Mouse (Mus musculus): ENCODE measurements around the gene Cpa2. TPM values are rescaled to one million over a fixed set of nuclear protein-coding genes. Genes with fewer than 3 reads are reported as not detected.

The Cpa2 gene
- polyA plus RNA-seq, 1 experiment, result 1.2 TPM

DNA sequence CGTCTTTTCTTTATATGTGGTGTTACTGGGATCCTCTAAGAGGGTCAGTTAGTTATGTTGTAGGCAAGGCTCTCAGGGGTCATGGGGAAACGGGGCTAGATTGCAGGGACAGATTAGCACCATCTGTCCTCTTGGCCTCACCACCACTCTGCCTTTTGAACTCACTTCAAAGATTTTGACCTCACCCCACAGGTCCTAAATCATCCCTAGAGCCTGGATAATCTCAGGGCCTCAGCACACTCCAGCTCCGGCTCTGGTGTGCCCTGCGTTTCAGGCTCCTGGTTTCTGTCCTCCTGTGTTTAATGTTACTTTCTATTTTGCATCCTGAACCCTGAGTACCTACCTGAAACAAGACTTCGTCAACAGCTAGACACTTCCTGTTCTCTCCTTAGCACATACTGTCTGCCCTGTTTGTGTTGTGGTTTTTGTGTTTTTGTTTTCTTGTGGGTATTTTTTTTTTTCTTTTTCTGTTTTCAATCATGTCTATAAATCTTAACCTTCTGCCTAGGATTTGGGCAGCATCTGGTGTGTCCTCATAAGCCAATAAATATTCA, 50.5 kb downstream of the Cpa2 start:
- Histone ChIP-seq H3K27ac (ENCODE audit: insufficient read depth, low read length) (no peak overlapping the region), H3K4me3 (ENCODE audit: insufficient read depth, low read length) (no peak overlapping the region), H3K4me1 (ENCODE audit: control insufficient read depth, insufficient read depth, low read length) (no peaks in the 10 kb centered on the region)
- TF ChIP-seq CTCF (IDR thresholded peaks at IDR 0.05; ENCODE audit: borderline replicate concordance, insufficient read depth, low read length), result no peak
- no peak for TF ChIP-seq POLR2A (IDR thresholded peaks at IDR 0.05; ENCODE audit: low read depth, low read length)

- Histone ChIP-seq H3K4me3 (ENCODE audit: insufficient read depth, low read length) (no peak overlapping the region), H3K4me1 (ENCODE audit: control insufficient read depth, insufficient read depth, low read length) (no peaks in the 10 kb centered on the region), H3K27ac (ENCODE audit: insufficient read depth, low read length) (no peak overlapping the region)
- TF ChIP-seq CTCF (IDR thresholded peaks at IDR 0.05; ENCODE audit: borderline replicate concordance, insufficient read depth, low read length) (no peak), POLR2A (IDR thresholded peaks at IDR 0.05; ENCODE audit: low read depth, low read length) (no peak)
Measured at GRCm38 (mm10) chr6:30592417-30592974, 51.1 kb downstream of the Cpa2 start.

DNA sequence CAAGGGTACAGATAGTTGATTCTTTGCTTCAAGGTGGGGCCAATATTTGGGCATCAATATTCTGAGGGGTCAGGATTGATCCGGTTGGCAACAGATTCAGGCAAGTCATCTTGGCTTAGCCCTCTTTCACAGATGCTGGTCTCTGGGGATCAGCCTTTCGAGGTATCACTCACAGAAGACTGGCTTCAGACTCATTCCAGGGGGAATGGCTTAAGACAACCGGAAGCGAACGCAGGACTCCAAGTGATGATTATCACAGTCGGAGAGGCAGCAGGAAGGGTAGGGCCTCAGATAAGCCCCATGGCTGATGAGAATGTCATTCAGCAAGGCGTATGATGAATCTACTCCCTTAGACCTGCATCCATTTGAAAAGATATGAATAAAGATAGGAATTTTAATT, 53.0 kb downstream of the Cpa2 start:
- H3K4me3 ChIP-seq (ENCODE audit: insufficient read depth, low read length), result no peak overlapping the region
- H3K4me1 ChIP-seq (ENCODE audit: control insufficient read depth, insufficient read depth, low read length), result no peaks in the 10 kb centered on the region
- H3K27ac ChIP-seq (ENCODE audit: insufficient read depth, low read length), result no peak overlapping the region
- TF ChIP-seq CTCF (IDR thresholded peaks at IDR 0.05; ENCODE audit: borderline replicate concordance, insufficient read depth, low read length) (no peak), POLR2A (IDR thresholded peaks at IDR 0.05; ENCODE audit: low read depth, low read length) (no peak)

DNA sequence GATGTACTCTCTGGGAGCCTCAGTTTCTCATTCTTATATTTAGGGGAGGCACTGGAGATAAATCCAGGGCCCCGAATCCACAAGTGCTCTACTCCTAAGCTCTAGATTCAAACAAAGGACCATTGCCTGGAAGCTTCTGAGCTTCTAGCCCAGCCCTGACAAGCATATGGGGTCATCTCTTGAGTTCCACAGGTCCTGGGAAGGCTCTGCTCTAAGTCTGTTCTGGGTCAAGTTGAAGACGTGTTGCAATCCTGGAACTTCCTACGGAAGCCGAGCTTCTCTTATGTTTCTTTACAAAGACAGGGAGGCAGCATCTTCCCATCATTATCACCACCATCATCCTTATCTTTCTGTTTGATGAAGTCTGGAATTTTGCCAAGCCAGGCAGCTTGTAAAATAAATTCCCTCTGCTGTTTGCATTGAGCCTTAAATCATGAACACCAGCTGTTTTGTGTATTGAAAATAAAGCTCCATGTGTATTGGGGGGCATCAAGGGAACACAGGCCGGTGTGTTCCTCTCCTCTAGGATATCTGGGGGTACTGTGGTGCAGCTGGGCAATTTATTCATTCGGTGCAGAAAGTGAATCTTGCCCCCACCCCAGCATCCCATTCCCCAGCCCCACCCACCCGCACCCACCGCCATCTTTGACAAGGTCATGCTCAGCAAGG, 55.0 kb downstream of the Cpa2 start:
- H3K4me3 ChIP-seq (ENCODE audit: insufficient read depth, low read length), result no peak overlapping the region
- no peaks in the 10 kb centered on the region for H3K4me1 ChIP-seq (ENCODE audit: control insufficient read depth, insufficient read depth, low read length)
- H3K27ac ChIP-seq (ENCODE audit: insufficient read depth, low read length), result no peak overlapping the region
- no peak for TF ChIP-seq CTCF (IDR thresholded peaks at IDR 0.05; ENCODE audit: borderline replicate concordance, insufficient read depth, low read length)
- TF ChIP-seq POLR2A (IDR thresholded peaks at IDR 0.05; ENCODE audit: low read depth, low read length), result no peak

DNA sequence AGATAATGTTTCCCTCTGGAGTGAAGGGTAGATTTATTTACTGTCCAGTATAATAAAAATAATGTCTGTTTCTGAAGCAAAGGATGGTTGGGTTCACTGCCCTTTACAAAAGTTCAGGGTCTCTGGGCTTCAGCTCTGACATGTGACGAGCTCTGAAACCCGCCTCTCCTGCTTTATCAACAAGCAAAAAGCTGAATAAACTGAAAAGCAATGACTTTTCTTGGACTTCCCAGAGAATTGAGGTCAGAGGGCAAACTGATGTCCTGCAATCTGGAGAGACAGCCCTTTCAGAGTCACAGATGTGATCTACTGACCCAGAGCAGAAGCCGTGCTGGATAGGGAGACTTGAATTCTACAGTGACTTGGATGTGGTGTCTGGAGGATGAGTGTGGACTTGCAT, 58.7 kb downstream of the Cpa2 start:
- no peak for TF ChIP-seq CTCF (IDR thresholded peaks at IDR 0.05; ENCODE audit: borderline replicate concordance, insufficient read depth, low read length)
- H3K4me1 ChIP-seq (ENCODE audit: control insufficient read depth, insufficient read depth, low read length), result no peaks in the 10 kb centered on the region
- H3K4me3 ChIP-seq (ENCODE audit: insufficient read depth, low read length), result no peak overlapping the region
- no peak overlapping the region for H3K27ac ChIP-seq (ENCODE audit: insufficient read depth, low read length)

DNA sequence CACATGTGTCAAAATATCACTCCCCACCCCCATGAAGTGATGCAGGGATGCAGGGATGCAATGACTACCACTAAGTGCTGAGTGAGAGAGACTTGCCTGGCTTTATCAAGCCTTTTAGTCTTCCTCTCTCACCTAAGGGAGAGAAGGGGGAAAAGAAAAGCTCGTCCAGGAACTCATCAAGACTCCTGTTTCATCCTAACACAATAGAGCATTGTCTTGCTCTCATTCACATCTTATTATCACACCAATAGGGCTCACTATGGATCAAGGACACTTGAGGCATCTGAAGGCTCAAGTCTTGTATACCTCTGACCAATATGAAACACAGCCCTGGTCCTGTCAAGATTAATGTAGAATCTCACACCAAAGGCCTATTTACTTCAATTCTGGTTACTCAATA, 59.6 kb downstream of the Cpa2 start:
- TF ChIP-seq POLR2A (IDR thresholded peaks at IDR 0.05; ENCODE audit: low read depth, low read length), result no peak
- H3K4me3 ChIP-seq (ENCODE audit: insufficient read depth, low read length), result no peak overlapping the region
- no peaks in the 10 kb centered on the region for H3K4me1 ChIP-seq (ENCODE audit: control insufficient read depth, insufficient read depth, low read length)
- no peak overlapping the region for H3K27ac ChIP-seq (ENCODE audit: insufficient read depth, low read length)

DNA sequence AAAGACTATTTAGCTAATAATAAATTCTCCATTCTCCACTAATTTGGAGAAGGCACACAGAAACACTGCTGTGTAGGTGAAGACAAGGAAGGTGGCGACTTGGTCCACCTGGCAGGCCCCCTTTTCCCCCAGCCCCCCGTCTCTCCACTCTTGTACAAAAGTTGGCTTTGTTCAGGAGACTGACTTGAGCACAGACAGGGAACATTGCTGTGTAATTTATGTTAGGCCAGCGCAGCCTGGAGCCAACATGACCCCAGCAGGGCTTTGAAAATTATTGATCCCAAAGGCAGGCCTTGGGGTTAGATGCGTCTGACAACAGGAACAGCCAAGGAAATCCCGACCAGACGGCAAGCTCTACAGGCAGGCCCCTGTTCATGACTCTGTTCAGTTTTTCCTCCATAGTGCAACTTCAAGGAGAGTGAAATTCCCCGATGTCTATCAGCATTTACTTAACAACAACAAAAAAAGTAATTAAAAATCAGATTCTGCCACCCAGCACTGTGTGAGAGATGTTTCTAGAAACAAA, 63.0 kb downstream of the Cpa2 start:
- no peak overlapping the region for H3K4me3 ChIP-seq (ENCODE audit: insufficient read depth, low read length)
- TF ChIP-seq POLR2A (IDR thresholded peaks at IDR 0.05; ENCODE audit: low read depth, low read length) (no peak), CTCF (IDR thresholded peaks at IDR 0.05; ENCODE audit: borderline replicate concordance, insufficient read depth, low read length) (no peak)
- H3K4me1 ChIP-seq (ENCODE audit: control insufficient read depth, insufficient read depth, low read length), result no peaks in the 10 kb centered on the region
- no peak overlapping the region for H3K27ac ChIP-seq (ENCODE audit: insufficient read depth, low read length)

DNA sequence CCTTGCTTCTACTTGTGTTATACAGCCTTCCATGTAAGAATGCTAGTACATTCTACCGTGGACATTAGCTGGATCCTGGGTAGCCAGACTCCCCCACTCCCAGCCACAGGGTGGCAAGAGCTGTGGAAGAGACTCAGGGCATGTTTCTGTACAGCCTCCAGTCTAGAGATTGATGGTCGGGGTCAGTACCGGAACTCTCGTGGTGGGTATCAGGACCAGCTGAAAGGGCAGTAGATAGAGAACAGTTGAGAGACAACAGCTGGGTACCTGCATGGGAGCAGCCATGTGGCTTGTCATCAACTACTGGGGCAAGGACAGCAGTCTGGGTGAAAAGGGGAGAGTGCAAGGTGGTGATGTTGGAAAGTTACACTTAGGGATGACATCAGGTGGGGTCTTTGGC, 63.7 kb downstream of the Cpa2 start:
- Histone ChIP-seq H3K4me3 (ENCODE audit: insufficient read depth, low read length) (no peak overlapping the region), H3K27ac (ENCODE audit: insufficient read depth, low read length) (no peak overlapping the region)
- TF ChIP-seq CTCF (IDR thresholded peaks at IDR 0.05; ENCODE audit: borderline replicate concordance, insufficient read depth, low read length) (no peak), POLR2A (IDR thresholded peaks at IDR 0.05; ENCODE audit: low read depth, low read length) (no peak)

GRCm38 (mm10) chr6:30605672-30606071, 64.3 kb downstream of the Cpa2 start:
- H3K27ac ChIP-seq (ENCODE audit: insufficient read depth, low read length), result no peak overlapping the region
- no peak overlapping the region for H3K4me3 ChIP-seq (ENCODE audit: insufficient read depth, low read length)
- TF ChIP-seq POLR2A (IDR thresholded peaks at IDR 0.05; ENCODE audit: low read depth, low read length) (no peak), CTCF (IDR thresholded peaks at IDR 0.05; ENCODE audit: borderline replicate concordance, insufficient read depth, low read length) (no peak)
- H3K4me1 ChIP-seq (ENCODE audit: control insufficient read depth, insufficient read depth, low read length), result no peaks in the 10 kb centered on the region

More for the DNA sequence above, 63.7 kb downstream of the Cpa2 start:
- no peaks in the 10 kb centered on the region for H3K4me1 ChIP-seq (ENCODE audit: control insufficient read depth, insufficient read depth, low read length)

GRCm38 (mm10) chr6:30610710-30611109, 69.3 kb downstream of the Cpa2 start, which contains the start of gene Cpa5:
Cpa5 (plus strand) TSS chr6:30611010.
- TF ChIP-seq CTCF (IDR thresholded peaks at IDR 0.05; ENCODE audit: borderline replicate concordance, insufficient read depth, low read length), result no peak
- no peak for TF ChIP-seq POLR2A (IDR thresholded peaks at IDR 0.05; ENCODE audit: low read depth, low read length)
- H3K4me3 ChIP-seq (ENCODE audit: insufficient read depth, low read length), result no peak within 1 kb of the TSS
- no peaks in the 10 kb centered on the region for H3K4me1 ChIP-seq (ENCODE audit: control insufficient read depth, insufficient read depth, low read length)
- H3K27ac ChIP-seq (ENCODE audit: insufficient read depth, low read length), result no peak within 1 kb of the TSS
